Mouse (Mus musculus) fat pad, adult 2 months (tissue): Measurements from ENCODE around the gene Tpx2.

Experiments
- DNase-seq: peaks from one replicate; pipeline ENCODE4 v3.0.0-alpha.2; 2011; ENCODE audit warnings: low read depth, low spot score; ENCODE audit errors: extremely low read depth

The Tpx2 gene

DNA sequence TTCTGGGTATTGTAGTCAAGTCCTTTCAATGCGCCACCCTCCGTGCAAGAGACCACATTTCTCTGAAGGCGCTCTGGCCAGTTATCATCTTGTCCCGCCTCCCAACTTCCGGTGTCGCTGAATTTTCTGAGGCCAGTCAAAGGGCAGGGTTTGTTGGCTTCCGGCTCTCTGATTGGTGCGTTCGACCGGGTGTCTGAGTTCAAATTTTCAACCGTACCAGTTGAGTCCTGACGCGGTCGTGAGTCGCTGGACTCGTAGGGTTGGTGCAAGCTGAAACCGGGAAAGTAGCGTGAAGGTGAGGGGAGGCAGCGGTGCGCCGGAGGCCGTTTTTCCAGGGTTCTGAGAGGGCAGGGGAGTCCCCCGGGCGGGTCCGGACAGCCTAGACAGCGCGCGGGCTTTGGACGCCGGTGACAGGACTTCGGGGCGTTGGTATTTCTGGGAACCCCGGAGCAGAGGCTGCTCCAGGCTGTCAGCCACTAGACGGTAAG, at the start of gene Tpx2:
Gene Tpx2 (plus strand): TSS at position 150 of the 488 bp plus-strand sequence.
- DNase-seq, result peak; percentile 88

DNA sequence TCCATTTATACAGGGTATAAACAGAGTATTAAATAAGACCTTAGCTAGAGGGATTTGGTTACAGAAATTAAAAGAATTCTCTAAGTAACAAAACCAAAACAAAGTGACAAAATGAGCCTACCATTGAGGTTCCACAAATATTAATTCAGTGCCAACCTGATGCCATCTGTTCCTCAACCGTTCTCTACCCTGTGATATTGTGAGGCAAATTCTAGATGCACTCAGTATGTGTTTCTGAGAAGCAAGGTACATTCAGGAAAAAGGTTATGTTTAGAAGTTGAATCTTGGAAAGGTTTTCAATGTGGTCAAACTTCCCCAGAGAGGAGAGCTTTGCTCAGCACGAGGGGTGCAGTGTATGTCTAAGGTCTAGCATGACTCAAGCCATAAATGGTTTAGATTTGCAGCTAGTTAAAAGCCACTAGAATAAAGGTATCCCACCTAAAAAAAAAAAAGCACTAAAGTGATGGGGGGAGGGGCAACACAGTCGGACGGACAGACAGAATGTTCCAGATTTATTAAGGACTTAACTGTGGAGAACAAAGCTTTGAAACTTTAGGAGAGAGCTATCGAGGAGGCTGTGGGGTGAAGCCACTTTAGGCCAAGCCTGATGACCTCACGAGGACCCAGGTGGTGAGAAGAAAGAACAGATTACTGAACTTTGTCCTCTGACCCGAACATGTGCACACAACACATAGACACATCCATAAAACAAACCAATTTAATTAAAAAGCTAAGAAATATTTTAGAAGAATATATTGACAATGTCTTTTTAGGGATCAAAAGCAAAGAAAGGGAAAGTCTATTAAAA, 47.6 kb upstream of the Tpx2 start:
- DNase-seq, result no peak

DNA sequence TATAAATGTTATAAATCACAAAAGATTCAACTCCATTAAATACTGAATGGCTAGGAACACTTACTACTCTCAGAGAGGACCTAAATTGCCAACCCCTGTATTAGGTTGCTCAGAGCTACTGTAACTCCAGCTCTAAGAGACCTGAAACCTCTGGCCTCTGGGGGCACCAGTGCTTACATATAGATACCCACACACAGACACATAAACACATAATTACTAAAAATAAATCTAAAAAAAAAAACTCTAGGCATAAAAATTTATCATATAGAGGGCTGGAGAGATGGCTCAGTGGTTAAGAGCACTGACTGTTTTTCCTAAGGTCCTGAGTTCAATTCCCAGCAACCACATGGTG, 47.0 kb upstream of the Tpx2 start:
- no peak for DNase-seq

DNA sequence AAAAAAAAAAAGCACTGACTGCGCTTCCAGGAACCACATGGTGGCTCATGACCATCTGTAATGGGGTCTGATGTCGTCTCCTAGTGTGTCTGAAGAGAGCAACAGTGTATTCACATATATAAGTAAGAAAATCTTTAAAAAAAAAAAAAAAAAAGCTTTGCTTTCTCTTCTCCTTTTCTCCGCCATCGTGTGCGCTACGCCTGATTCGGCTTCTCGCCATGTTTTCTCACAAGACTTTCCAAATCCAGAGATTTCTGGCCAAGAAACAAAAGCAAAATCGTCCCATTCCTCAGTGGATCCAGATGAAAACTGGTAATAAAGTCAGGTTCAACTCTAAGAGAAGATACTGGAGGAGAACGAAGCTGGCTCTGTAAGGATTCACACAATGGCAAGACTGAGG, 45.5 kb upstream of the Tpx2 start:
- no peak for DNase-seq

DNA sequence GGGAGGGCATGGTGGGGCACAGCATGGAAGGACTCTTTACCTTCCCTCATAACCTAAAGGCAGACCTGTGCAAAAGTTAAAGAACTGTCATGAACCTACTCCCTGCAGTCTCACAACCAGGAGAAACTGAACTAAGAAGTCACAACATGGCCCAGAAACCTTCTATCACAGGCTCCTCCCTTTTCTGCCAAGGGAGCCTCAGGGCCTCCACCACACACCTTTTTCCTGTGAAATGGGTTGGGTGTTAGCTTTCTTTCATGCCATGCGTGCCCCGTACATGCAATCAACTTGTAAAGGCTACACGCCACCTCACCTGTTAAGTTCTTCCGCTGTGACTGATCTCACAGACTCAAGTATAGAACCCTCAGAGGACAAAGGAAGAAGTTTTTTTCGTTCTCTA, 44.7 kb upstream of the Tpx2 start:
- no peak for DNase-seq

DNA sequence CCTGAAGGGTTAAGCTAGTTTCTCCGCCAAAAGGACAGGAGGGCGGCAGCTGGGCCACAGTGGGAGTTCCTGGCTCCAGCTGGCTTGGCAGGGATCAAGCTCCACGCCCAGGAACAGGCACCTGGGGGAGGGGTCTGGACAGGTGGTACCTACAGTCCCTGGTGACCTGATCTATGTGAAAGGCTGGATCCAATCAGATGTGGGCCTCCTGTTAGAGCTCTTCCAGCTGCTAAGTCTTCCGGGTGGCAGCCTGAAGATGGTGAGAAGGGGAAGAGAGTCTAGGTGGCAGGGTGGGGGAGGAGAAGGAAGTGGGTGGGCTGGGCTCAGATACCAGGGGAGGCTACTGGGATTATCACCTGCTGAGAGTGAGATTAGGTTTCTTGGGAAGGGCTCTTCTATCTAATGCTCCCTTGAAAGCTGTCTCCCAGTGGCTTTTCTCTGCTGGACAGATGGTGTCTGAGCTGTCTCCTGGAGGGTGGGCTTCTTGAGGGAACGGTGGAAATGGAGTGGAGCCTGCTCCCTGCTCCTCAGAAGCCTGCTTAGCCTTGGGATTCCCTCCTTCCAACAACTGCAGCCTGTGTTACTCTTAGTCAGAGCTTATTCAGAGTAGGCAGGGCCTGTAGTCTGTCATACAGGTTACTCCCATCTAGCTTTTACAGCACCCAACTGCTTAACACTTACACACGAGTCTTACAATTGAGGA, 43.2 kb upstream of the Tpx2 start:
- no peak for DNase-seq

DNA sequence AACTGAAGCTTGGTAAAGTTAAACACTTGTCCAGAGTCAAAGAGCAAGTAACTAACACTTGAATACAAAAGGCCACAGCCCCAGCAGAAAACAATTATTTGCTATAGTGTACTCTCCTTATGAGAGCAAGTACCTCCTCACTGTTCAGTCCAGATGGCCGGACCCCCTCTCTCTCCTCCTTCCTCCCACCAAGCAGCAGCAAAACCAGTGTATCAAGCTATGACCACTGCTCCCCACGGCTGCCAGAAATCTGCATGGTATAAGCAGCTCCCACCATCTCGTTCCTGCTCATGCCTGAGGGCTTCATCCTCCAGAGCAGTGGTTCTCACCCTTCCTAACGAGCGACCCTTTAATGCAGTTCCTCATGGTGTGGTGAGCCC, 42.7 kb upstream of the Tpx2 start:
- DNase-seq, result no peak

DNA sequence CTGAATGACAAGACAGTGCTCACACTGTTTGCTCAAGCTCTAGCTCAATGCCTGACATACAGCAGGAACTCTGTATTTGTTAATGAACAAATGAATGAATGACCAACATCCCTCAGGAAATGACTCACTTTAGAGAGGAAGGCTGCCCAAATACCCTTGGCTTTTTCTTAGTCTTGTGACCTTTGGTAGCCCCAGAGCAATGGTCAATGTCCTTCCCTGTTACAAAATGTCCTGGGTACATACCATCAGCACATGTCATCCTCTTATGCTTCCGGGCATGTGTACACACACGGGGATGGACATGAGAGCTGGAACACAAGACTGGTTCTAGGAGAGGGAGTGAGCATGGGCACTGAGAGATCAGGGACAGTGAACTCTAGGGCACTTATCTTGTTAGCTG, 41.7 kb upstream of the Tpx2 start:
- no peak for DNase-seq

DNA sequence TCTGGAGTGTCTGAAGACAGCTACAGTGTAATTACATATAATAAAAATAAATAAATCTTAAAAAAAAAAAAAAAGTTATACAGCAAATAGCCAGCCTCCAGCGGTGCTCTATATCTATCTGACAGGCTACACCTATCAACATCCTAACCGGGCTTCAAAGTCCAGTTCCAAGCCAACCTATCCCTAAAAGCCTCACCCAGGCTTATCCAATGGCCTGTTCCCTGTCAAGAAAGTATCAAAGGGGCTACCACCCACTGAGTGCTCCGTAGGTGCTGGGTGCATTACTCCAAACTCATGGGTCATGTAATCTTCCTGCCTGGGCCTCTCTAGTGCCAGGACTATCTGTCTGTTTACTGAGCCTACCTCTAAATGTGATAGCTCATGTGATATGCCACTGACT, 39.6 kb upstream of the Tpx2 start:
- no peak for DNase-seq

DNA sequence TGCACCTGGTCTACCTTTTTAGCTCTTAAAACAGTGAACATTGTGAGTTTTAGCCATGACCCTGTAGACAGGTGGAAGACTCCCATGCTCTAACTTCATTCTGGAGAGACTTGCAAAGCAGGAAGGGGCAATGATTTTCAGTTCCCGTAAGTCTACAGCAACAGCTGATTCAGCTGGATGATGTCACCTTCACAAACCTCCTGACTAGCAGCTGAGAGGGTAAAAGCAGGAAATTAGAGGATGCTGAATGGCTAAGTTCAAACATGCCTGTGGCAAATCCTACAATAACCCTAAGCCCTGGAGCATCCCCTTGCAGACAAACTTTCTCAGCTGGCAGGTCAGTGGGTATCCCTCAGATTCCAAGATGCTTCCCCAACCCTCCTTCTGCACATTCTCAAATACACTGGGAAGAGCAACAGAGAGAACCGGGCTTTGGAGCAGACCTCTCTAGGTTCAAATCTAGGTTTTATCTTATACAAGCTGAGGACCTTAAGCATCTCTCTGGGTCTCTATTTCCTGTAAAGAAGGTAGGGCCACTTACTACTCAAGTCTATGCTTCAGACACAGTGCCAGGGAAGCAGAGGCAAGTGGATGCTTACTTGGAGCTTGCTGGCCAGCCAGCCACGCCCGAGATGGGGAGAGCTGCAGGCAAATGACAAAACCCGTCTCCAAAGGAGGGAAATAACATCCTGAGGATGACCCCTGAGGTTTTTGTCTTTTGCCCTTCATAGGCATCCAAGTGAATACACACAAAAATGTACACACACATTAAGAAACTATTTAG, 37.4 kb upstream of the Tpx2 start:
- no peak for DNase-seq

DNA sequence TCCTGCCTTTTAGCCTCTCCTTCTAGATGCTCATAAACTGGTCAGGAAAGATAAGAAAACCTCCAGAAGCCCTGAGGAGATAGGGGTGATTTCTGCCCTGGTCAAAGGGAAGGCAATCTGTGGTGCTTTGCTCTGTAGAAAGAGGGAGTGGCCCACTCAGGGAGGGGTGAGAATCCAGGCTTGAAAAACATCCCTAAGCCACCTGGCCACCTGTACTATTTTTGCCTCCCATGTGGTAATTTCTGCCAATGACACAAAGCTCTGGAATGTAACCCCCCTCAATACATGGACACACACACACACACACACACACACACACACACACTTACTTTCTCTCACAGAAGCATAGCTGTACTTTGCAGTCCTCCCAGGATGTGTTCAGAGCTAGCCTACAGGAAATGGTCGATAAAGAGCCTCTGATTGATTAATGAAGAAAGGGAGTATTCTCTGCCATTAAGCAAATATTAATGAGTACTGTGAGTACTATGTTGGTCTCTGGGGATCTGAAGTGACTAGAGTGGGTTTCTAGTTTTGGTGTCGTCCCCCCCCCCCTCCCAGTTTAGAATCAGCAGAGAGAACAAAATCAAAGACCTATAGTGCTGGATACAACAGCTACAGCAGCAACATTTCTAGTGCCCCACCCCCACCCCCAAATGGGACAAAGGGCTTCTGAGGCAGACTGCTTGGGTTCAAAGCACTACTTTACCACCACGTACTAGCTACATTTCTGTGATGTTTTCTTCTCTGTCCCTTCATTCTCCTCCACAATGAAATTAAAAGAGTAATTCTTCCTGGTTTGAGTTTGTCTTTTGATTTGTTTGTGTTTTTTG, 36.2 kb upstream of the Tpx2 start:
- DNase-seq, result no peak

DNA sequence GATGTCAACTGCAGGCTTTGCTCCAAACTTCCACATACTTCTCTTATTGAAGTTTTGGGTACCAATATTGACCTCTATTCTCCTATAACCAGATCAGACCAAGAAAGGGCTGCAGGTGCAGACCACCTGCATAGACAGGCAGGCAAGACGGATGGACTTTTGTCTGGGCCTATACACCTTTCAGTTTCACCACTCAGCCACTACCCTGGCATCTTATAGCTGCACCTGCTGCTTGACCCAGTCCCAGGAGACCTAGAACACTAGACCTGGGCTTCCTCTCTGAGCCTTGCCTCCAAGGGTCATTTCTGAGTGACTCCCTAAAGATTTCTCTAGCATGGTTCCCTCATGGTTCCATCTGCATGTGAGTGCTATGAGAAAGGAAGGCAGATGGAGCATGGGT, 34.5 kb upstream of the Tpx2 start:
- no peak for DNase-seq

DNA sequence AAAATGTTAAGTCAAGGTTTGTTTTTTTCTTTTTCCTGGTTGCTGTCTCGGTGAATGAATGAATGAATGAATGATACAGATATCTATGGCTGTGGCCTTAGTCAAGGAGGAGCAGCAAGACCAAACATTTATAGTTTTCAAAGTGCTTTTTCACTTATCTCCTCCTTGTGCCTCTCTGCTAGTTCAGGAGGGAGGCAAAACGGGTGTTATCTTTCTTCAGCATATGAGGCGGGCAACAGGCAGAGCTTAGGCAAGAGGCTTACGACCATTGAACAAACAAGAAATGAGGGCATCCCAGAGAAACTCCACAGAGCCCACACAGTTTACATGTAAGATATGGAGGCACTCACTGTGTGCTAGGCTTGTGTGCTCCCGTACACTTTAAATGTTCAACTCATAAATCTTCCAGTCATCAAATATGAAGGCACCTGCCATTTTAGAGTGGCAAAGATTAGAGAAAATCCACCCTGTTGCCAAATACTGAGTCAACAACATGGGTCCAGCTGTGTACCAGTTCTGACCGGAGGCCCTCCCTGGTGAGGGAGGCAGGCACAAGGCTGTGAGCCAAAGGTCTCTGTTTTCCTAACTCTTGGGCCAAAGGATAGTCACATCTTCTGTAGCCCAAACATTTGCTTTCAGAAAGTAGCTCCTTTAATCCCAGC, 33.4 kb upstream of the Tpx2 start:
- no peak for DNase-seq

DNA sequence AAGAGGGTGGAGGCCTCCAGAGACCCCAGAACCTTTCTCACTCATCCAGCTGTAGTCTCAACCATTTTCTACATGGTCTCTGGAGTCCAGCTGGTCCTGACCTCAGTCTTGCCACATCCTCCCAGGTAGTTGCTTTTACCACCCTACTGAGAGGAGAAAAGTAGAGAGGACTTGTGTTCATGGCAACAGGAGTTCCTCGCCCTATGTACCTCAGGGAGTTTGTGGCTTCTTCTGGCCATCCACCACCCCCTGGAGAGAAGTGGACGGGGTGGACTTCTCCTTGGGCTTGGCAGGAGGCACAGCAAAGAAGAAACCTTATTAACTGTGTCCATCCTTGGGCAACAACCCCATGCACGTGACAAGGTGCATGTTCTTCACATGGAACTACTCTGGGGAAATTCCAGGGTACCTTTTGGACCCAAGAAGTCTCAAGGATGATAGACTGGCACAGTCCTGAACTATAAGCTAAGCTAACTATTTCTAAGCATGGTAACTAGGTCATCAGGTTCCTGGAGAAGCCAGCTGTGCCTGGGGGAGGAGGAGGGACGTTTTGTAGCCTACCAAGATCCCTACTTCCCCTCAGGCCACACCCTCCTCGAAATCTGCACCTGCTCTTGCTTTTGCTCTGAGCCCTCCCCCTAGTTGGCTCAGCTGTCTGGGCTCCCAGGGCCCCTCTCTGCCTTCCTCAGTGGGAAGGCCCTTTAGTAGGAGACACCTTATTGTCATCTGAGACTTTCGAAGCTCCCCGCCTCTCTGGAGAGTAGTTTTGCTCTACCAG, 31.7 kb upstream of the Tpx2 start:
- no peak for DNase-seq

DNA sequence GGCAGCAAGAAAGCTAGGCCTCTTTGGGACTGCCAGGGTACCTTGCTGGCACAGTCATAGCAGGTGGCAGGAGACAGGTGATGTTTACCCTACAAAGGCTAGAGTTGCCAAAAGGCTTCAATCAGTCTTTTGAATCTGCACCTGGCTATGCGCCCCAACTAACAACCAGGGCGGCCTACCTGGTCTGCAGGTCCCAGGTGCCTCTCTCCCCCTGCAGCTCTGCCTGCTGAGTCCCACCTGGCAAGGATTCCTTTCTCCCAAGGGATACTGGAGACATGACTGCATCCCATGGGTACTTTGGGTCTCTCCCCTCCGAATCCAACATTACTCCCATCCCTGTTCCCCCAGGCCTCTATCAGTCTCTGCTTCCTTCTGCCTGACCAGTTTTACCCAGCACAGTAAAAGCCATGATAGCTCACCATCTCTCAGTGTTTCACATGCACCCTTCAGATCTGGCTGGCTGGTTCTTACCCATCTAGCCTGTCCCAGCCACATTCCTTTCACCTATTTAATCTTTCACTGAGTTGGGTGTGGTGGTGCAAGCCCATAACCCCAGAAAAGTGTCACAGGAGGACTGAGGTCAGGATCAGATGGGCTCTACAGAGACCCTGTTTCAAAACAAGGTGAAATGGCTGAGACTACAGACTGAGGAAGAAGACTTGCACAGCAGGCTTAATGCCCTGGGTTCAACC, 31.0 kb upstream of the Tpx2 start:
- DNase-seq, result no peak

DNA sequence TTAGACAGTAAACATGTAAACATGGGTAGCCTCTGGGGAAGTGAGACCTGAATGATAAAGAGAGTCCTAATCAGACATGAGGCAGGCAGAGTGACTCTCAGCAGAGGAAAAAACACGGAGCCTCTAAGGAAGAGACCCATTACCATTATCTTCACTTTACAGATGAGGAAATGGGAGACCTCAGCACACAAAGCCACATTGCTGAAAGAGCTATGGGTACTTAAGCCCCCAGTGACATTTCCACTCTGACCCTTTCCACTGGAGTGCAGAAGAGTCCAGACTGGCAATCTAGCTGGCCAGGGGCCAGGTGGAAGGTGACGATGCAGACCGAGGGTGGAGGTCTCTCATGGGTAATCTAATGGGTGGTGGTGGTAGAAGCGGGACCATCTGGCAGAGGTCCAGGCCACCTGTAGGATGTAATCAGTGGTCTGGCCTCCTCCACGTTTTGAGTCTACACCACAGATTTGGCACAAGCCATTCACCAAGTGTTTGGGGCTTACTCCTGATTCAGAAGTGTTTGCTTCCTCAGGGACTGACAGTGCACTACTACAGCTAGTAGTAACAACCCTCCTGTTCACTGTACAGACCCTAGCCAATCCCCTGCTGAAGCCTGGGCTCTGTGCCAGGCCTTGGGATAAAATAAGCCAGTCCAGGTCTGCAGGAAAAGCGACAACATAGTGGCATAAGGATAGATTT, 30.0 kb upstream of the Tpx2 start:
- DNase-seq, result no peak

DNA sequence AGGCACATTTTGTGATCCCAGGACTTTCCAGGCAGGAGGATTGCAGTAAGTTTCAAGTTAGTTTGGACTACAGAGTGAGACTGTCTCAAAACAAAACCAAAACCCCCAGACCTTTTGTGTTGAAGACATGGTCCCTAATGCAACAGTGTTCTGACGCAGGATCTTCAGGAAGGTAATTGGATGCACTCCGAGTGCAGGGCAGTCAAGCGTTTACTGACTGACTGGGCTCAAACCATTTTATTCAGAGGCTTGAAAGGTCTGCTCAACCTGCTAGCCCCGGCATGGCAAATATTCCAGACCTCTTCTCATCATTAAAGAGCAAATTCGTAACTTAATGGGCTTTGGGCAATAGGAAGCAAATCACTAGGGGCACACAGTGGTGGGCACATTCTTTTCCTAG, 29.1 kb upstream of the Tpx2 start:
- no peak for DNase-seq

DNA sequence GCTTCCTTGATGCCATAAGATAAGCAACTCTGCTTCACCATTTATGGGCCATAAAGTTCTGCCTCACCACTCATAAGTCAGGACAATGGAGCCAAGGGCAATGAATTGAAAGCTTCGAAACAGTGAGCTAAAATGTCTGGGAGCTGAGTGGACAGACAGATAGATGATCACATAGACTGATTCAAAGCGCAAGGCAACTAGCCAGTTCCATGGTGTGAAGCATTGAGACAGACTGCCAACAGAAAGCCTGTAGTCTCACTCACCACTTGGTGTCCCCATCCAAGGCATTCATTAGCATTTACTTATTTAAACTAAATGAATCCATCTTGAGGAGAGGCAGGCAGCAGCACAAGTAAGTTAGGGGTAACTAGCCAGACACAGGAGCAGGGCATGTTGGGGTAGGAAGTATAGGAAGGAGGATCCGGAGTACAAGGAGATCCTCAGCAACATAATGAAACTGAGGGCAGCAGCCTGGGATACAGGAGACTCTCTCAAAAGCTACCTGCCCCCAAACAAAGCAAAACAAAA, 28.6 kb upstream of the Tpx2 start:
- no peak for DNase-seq
